Mouse (Mus musculus) small intestine, adult 2 months (tissue): ENCODE measurements around the gene C1qa. TPM values are rescaled to one million over a fixed set of nuclear protein-coding genes. Genes with fewer than 3 reads are reported as not detected.

Experiments
- H3K27ac ChIP-seq: fragments of 200-500 bp; 2 replicates; pipeline ENCODE4 v1.5.1; 2012; ENCODE audit warnings: low read depth, low read length, control low read depth, inconsistent platforms; ENCODE audit not compliant: insufficient read depth
- H3K27me3 ChIP-seq: fragments of 200-500 bp; 2 replicates; pipeline ENCODE4 v1.6.1; 2012; ENCODE audit warnings: mild to moderate bottlenecking, moderate library complexity, low read length, inconsistent platforms; ENCODE audit not compliant: control insufficient read depth, insufficient read depth
- H3K36me3 ChIP-seq: fragments of 200-500 bp; 2 replicates; pipeline ENCODE4 v1.6.1; 2012; ENCODE audit warnings: mild to moderate bottlenecking, low read length, control low read depth, inconsistent platforms; ENCODE audit not compliant: control insufficient read depth, insufficient read depth
- H3K4me1 ChIP-seq: fragments of 200-500 bp; 2 replicates; pipeline ENCODE4 v1.6.1; 2012; ENCODE audit warnings: low read length, inconsistent platforms, mixed read lengths; ENCODE audit not compliant: control insufficient read depth, insufficient read depth, insufficient read length
- H3K4me3 ChIP-seq: fragments of 200-500 bp; 2 replicates; pipeline ENCODE4 v1.5.1; 2012; ENCODE audit warnings: low read depth, mild to moderate bottlenecking, control low read depth, inconsistent platforms, low read length, moderate library complexity
- CTCF ChIP-seq: fragments of 200-500 bp; IDR thresholded peaks from 2 replicates; pipeline ENCODE4 v1.5.1; 2012; ENCODE audit warnings: low read depth, mild to moderate bottlenecking, control low read depth, inconsistent platforms, low read length, moderate library complexity, mixed read lengths; ENCODE audit not compliant: insufficient replicate concordance, insufficient read length; ENCODE audit errors: extremely low read depth
- POLR2A ChIP-seq: fragments of 200-500 bp; IDR thresholded peaks from 2 replicates; pipeline ENCODE4 v1.6.1; 2012; ENCODE audit warnings: low read depth, mild to moderate bottlenecking, control low read depth, inconsistent platforms, low read length, moderate library complexity
- WGBS: fragments of 180-500 bp; shearing (Covaris S2); methylation state at CpG from one replicate; pipeline ENCODE4 v1.1.7; 2018; 5-methylcytosine and 5-hydroxymethylcytosine counted together
- polyA plus RNA-seq: library from polyadenylated mRNA; depleted of rRNA; stranded (reverse); fragments of >200 nt; gene quantifications from 2 replicates; pipeline ENCODE4 v1.2.3, GENCODE M21; 2012

The C1qa gene
- polyA plus RNA-seq, 1 experiment, result 55.8 TPM

DNA sequence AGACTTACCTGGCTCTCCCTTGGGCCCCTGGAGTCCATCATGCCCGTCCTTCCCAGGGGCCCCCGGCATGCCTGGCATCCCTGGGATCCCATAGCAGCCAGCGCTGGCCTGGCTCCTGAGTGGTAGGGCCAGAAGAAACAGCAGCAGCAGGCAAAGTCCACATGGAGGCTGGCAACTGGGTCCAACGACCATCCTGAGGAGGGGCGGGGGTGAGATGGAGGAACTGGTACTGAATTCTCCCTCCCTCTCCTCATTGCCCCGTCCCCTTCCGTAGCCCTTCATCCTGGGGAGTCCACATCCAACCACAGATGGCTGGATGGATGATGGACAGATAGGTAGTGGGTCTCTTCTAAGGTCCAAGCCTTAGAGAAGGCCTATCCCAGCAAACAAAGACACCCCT, 6.2 kb downstream of the C1qa start:
- TF ChIP-seq POLR2A (no peak), CTCF (no peak)
- Histone ChIP-seq H3K4me3 (peak overlapping the region; percentile 39), H3K27ac (peak overlapping the region; percentile 51; the same call in 1 of the 2 replicates), H3K27me3 (no peaks in the 10 kb centered on the region), H3K36me3 (no peaks in the 10 kb centered on the region), H3K4me1 (no peaks in the 10 kb centered on the region)
- 30% methylated on average over 7 of the region's 7 CpGs for WGBS

DNA sequence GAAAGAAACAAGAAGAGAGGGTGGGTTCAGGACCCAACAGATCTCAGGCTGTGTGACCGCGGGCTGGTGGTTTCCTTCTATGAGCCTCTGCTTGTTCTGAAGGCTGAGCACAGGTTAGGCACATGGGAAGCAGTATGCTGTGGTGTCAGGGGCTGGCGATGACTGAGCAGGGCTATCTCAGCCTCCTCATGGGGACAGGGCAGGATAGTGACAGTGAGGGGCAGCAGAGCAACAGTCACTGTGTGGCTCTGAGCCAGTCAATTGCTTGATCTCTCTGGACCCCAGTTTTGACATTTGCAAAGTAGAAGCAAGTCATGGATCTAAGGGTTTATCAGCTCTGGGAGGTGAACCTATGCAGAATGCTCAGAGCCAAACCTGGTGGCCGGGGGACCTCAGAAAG, 7.5 kb downstream of the C1qa start:
- Histone ChIP-seq H3K27ac (peak overlapping the region; percentile 47), H3K4me3 (peak overlapping the region; percentile 39), H3K27me3 (no peaks in the 10 kb centered on the region), H3K36me3 (no peaks in the 10 kb centered on the region), H3K4me1 (no peaks in the 10 kb centered on the region)
- WGBS, result 79% methylated on average over 4 of the region's 4 CpGs
- TF ChIP-seq CTCF (no peak), POLR2A (no peak)

DNA sequence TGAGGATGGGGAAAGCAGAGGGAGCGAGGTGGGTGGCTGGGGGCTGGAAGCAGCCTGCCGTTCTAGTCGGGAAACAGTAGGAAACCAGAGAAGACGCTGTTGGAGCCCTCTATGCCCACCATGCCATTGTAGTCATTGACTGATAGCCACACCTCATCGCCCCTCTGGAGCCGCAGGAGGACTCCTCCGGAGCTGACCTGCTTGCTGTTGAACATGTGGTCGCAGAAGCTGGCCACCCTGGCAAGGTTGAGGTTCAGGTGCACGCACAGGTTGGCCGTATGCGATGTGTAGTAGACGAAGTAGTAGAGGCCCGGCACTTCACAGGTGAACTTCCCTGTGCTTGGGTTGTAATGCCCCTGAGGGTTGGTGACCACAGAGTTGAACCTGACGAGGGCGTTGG, 8.6 kb downstream of the C1qa start:
- TF ChIP-seq POLR2A (no peak), CTCF (no peak)
- Histone ChIP-seq H3K4me1 (no peaks in the 10 kb centered on the region), H3K4me3 (peak overlapping the region; percentile 23), H3K36me3 (no peaks in the 10 kb centered on the region), H3K27ac (0 out of 2 replicates have a peak overlapping the region, but pooled peaks have one; percentile 9), H3K27me3 (no peaks in the 10 kb centered on the region)
- WGBS, result 69% methylated on average over 15 of the region's 15 CpGs

DNA sequence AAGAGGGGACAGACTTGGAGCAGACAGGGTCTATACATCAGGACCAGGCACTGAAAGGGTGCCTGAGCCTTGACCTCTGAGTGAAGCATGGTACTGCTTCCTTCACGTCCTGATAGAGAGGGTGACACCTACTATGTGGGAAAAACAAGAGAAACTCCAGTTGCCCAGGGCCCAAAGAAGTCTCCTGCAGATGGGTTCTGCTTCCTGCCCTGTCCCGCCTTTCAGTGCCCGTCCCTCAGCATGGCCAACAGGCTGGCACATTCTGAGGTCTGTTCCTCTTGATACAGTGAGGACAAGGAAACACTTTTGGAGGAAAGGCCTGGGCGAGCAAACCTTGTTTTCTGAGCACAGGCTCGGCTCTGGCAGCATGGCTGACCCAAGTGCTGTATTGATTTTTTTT, 10.9 kb downstream of the C1qa start:
- Histone ChIP-seq H3K36me3 (no peaks in the 10 kb centered on the region), H3K4me1 (no peaks in the 10 kb centered on the region), H3K27me3 (no peaks in the 10 kb centered on the region), H3K27ac (0 out of 2 replicates have a peak overlapping the region, but pooled peaks have one; percentile 2), H3K4me3 (no peak overlapping the region)
- 39% methylated on average over 5 of the region's 5 CpGs for WGBS
- no peak for TF ChIP-seq POLR2A
- TF ChIP-seq CTCF, result no peak

DNA sequence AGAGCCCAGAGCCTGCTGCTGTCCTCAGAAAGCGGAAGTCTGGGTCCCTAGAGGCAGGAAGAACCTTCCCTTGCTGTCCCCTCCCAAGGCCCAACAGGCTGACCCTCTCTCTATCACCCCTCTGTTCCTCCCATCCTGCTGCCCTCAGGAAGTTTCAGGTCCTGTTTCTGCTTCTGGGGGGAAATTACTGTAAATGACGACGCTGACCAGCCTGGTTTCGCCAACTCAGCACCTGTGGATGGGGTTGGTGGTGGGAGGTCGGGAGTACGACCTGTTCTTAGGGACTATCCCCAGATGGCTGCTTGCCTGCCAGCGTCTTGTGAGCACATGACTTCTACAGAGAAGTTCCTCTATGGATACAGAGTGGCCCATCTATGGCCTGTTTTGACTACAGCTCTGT, 12.5 kb downstream of the C1qa start, which contains the start of gene C1qb:
Gene C1qb (minus strand): TSS at position 87 of the 400 bp plus-strand sequence.
- Histone ChIP-seq H3K4me1 (no peaks in the 10 kb centered on the region), H3K27me3 (no peaks in the 10 kb centered on the region), H3K36me3 (no peaks in the 10 kb centered on the region), H3K27ac (peak within 1 kb of the TSS; percentile 44), H3K4me3 (peak within 1 kb of the TSS; percentile 8; the same call in 1 of the 2 replicates)
- TF ChIP-seq POLR2A (no peak), CTCF (no peak)
- WGBS, result 72% methylated on average over 7 of the region's 7 CpGs

DNA sequence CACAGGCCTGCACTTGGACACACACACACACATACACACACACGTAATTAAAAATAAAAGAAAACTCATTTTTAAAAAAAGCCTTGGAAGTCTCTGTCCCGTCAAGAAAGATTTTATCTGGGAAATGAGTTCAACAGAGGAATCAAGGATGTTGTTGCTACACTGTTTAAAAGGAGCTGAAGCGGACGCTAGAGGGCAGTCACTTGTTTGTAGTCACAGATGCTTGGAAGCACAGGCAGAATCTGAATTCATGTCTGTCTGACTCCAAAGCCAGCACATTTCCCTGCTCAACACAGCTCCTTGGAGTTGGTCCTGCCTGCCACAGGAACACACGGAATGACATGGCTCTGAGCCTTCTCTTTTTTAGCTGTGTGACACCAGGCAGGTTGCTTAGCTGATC, 20.0 kb downstream of the C1qa start:
- H3K4me1 ChIP-seq, result no peaks in the 10 kb centered on the region
- no peaks in the 10 kb centered on the region for H3K36me3 ChIP-seq
- no peak overlapping the region for H3K27ac ChIP-seq
- no peak for TF ChIP-seq CTCF
- TF ChIP-seq POLR2A, result no peak
- no peak overlapping the region for H3K4me3 ChIP-seq
- H3K27me3 ChIP-seq, result no peaks in the 10 kb centered on the region
- WGBS, result 34% methylated on average over 5 of the region's 5 CpGs

DNA sequence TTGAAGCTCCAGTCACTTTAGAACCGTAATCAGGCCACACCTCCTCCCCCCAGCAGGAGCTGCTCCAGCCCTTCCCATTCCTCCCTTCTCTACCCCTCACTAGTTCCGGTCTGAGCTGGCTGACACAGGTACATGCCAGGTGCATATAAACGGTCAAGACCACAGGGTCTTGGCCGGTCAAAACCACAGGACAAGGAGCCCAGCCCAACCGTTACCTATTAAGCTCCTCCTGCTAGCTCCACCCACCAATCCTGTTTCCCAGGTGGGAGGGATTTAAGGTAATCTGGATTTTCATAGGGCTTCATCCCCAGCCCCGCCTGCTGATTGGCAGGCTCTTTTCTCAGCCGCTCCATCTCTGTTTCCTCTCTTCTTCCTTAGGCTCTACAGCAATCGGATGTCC, 20.4 kb downstream of the C1qa start:
- WGBS, result 58% methylated on average over 8 of the region's 8 CpGs
- Histone ChIP-seq H3K4me3 (no peak overlapping the region), H3K4me1 (no peaks in the 10 kb centered on the region), H3K36me3 (no peaks in the 10 kb centered on the region), H3K27ac (no peak overlapping the region), H3K27me3 (no peaks in the 10 kb centered on the region)
- TF ChIP-seq POLR2A (no peak), CTCF (no peak)
